Mouse (Mus musculus): ENCODE measurements around the gene Cenpu.

Gene Cenpu

DNA sequence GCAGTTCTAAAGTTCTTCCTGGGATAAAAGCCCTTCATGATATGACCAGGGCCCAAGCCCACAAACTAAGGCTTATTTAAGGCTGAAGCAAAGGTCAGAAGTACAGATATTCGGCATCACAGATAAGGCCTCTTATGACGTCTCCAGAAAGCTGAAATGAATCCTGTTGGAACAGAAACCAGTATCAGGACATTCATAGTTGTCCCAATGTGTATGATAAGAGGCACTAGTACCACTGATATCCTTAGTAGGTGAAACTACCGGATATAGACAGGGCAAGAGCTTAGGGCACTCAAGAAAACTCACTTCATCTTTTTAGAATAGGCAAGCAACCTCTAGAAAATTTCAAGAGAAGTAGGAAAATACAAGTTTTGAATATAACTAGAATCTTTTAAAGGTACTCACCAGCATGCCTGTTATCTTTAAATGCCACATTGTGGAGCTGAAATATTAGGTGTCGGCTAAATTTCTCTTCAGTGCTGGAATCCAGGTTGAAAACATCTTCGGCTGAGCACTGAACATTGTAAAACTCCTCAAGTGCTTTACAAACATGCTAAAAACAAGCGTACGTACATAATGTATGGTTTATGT is 47.6 kb downstream of the Cenpu start:
- DNase-seq (ENCODE audit: low spot score) = no peak

DNA sequence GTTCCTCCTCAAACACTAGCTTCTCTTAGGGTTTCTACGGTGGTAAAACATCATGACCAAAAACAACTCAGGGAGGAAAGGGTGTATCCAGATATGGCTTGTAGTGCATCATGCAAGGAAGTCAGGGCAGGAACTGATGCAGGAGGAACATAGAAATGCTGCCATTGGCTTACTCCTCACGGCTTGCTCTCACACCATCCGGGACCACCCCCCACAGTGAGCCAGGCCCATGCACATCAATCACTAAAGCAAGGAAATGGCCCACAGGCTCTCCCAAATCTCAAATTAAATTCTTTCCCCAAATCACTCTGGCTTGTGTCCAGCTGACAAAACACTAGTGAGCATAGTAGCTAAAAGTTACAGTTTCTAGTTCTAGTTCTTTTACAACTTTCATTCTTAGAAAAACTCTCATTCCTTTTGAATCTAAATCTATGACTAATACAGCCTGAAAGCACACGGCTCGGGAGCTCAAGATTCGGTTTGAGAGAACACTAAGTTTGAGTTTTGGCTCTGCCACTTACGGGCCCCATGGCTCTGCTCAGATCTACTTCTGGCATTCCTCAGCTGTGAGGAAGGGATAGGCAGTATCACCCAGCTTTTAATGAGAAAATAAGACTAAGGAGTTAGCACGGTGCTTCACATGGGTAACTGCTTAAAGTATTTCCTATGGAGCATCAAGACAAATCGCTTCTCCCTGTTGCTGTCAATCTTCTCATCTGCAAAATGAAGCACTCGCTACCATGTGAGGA is 49.3 kb downstream of the Cenpu start:
- no peak for DNase-seq (ENCODE audit: low spot score)

DNA sequence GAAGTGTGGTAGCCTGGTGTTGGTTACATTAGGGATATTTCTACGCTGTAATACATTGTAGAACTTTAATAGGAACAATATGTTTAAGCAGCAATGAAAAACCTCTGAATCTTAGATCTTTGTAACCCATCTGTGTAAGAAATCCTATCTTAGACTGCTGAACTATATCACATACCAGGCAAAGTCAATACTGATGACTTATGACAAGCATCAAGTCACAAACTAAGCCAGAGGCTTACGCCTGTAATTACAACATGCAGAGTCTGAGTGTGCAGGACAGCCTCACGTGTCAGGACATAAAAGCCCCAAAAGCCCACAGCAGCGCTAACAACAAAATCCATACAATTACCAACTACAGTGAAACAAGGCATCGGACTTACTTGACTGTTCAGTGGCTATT is 51.8 kb downstream of the Cenpu start:
- no peak for DNase-seq (ENCODE audit: low spot score)

DNA sequence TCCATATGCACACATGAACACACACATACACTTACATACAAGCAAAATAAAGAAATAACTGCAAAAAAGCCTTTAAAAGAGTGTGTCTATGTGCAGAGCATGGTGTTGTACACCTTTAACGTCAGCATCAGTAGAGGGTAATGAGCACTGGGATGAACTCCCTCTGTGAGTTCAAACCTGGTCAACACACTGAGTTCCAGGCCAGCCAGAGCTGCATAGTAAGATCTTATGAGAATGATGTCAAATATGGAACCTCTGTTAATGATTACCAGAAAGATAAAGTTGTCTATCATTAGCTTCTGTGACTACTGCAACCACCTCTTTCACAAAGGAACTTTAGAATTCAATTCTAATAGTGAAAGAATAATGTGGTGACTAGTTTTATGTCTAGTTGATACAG is 55.1 kb downstream of the Cenpu start:
- DNase-seq (ENCODE audit: low spot score) = no peak

DNA sequence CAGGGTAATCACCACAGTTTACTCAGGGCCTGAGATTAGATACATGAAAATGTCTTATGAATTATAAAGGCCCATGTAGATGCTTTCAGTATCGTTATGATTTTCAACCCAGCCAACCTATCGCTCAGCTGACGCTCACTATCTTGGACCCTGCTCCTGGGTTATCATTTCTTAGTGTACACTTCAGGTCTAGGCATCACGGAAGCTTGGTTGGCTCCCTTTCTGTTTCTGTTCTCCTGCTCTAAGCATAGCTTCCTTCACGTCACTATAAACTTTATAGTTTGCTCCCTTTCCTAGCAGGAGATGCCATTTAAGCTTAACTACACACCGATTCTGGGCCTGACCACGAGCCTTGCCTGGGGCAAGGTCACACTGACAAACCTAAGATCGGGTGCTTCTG is 59.7 kb downstream of the Cenpu start:
- DNase-seq (ENCODE audit: low spot score) = no peak

DNA sequence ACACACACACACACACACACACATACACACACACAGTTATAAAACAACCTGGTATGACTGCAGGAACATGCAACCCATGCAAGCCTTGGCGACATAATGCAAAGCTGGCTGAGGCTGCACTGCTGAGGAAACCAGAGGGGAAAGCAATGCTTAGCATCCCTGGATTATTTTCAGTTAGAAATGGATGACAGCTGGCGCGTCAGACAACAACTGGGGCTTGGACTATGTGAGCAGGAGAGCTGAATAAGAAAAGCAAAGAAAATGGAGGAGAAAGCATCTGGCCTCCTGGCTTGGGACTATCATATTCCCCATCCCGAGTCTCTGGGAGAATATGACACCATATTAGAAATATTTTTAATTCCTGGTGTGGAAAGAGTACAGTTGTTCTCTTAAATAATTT is 61.1 kb downstream of the Cenpu start:
- peak; percentile 36 for DNase-seq (ENCODE audit: low spot score)

DNA sequence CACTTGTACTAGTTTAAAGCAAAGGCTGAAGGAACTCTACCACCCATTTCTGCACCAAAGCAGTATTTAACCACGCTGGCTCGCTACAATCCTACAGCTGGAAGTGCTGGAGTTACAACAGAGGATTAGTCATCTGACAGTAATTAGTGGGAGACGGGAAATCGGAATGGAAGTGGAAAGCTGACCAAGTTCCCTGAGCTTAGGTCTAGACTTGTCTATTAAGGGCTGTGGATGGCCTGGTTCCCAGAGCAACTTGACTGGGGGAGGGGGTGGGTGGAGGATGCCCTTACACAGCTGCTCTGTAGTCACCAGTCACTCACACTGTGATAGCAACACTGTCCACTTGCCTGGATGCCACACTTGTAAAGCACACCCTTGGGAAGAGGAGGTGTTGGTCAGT is 61.5 kb downstream of the Cenpu start:
- DNase-seq (ENCODE audit: low spot score) = peak; percentile 62

DNA sequence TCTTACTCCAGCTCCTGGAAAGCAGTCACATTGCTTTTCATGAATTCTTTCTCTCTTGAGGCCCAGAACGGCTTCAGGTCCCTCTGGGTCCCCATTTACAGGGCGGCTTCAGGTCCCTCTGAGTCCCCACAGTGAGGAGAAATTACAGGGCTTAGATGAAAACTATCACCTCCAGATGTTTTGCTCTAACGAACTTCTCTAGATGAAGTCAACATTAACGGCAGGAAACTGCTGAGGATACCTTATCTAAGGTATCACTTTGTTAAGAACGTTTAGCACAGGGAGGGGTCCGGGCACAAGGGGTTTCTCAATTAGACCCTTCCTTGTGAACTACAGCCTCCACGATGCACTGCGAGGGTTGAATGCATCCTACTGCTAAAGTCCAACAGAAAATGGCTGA is 64.1 kb downstream of the Cenpu start:
- DNase-seq (ENCODE audit: low spot score) = no peak

DNA sequence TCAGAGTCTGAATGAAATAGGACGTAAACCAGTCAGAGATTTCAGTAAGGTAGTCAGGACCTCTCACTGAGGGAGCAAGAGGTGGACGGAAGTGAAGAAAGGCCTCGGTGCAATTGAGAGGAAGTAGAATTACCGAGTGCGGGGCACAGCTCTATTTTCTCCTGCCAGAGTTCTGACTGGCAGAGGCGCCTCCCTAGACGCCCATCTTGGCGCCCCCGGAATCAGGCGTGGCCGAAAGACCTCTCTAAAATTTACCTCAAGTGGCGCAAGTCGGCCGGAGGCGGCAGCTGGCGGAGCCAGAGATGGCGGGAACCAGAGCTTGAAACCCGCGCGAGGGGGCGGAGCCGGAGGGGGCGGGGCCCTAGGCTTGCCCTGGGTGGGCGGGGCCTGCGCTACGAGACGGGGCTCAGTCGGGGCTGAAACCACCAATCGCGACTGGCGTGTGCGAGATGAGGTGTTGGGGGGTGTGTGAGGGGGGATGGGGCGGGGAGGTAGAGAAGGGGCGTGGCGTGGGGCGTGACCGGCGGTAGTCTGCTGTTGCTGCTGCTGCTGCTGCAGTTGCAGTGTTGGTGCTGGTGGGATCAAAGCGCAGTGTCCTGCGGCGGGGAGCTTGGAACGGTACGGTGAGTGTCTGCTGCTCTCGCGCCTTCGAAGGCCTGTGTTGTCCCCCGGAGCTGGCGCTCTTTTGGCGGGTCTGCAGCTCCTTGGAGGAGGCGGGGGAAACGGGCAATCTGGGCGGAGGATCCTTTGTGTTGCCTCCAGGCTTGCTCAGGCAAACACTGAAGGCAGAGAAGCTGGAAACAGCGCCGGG is 65.3 kb downstream of the Cenpu start, which contains the start of the genes Primpol and Casp3:
Gene Primpol (minus strand): TSS at position 334 of the 811 bp plus-strand sequence.
Gene Casp3 (plus strand): TSS at position 413 of the 811 bp plus-strand sequence.
- DNase-seq (ENCODE audit: low spot score) = peak; percentile 98

DNA sequence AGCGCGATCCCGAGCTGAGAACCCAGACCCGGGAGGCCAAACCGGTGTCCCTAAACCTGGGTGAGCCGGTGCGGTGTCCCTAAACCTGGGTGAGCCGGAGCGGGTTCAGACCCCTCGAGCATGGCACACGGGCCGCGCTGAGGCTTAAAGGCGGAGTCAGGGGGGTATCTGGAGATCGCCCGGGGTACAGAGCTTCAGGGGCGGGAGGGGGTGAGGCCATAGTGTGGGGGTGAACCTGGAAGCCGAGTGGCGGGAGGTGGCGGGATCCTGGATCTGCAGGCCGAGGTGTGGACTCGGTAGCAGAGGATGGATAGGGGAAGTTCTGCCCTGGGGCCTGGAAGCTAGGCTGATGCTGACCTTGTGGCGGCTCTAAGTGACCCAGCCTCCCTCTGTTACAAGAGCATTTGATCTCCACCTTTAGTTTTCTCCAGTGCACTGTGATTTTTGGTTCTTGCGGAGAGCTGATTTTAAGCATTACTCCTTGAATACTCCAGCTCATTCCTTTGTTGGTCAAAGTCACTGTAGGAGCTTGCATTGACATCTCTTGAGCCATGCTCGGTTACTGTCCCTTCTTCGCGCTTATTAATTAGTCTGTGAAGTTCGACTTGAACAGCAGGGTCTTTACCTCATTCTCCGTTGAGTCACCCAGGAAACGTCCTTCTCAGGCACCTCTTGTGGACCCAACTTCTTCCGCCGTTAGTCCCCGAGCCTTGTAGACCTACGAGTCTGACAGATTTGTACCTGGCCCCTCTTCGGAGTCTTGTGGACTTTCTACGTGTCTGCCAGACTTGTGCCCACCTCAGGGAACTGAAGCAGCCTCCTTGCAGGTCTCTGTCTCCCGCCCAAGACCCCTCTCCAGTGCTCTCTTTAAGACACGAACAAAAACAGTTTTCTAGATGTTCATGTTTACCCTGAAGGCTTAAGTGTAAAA is 66.1 kb downstream of the Cenpu start:
- DNase-seq (ENCODE audit: low spot score) = no peak

DNA sequence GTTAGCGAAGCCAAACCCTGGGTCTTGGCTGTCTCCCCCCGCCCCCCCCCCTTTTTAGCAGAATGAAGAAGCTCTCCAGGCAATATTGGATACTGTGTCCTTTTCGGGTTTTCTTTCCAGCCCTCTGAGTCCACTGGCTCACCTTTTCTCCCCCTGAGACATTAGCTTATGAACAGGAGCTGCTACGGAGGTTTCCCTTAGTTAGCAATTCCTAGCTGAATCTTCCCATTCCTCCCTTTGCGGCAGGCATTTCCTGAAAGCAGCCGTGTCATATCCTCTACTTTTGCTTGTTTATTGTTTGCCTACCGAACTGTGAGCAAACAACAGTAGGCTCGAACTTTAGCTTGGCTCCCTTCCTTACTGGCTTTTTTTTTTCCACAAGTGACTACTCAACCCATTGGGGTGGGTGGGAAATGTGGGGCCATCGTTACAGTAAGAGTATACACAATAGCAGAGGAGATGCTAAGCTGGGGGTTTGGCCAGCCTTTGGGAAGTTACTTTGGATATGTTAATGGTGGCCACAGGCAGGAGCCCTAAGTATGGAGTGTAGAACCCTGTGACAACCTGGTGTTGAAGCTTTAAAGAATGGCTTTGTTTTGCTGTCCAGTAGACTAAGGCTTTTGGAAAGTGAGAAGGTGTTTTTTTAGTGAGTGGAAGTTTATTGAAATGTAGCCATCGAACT is 67.0 kb downstream of the Cenpu start:
- peak; percentile 23 for DNase-seq (ENCODE audit: low spot score)

DNA sequence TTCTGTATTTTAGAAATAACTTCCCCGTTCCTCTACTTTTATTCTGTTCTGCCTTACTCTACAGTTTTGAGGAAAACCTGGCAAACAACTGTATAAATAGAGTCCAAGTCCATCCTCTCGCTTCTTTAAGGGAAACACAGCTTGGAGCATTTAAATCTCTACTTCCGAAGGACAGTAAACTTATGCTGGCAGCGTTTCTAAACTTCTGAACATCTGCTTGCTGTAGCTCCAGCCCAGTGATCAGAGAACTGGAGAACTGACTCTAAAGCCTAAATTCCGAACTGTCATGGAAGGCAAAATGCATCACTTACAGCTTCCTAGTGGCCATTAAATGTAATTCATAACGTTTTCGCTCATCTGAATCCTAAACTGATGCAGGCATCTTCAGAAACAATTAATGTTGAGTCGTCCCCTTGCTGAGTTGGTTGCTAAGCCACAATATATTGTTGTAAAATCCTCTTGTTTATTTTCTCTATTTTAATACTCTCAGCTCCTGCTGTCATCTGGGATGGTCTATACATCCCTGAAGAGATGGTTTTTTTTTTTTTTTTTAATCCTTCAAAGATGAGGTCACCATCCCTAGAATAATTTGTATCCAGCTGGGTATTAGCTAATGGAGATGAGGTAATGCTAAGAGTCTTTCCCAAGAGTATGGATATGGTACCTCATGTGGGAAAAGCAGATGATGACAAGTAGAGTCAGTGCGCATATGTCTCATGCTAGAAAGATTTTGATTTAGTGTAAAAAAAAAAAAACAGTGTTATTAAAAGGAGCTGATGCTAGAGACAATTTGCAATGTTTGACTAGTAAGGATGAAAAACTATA is 70.8 kb downstream of the Cenpu start:
- DNase-seq (ENCODE audit: low spot score) = peak; percentile 66

DNA sequence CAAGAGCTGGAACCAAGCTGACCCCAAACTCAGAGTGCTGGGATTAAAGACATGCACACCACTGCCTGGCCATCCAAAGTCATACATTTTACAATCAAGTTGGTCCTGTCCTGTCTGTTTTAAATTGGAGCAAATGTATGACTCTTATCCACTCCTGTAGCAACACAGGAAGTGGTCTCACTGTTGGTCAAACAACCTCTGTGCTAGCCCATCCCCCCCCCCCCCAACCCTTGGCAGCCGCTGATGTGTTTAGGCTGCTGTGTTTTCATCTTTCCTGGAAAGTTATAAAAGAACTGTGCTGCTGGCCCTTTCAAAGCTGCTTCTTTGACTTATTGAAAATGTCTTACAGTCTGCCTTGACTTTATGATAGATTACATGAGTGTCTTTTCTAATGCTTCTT is 73.3 kb downstream of the Cenpu start:
- no peak for DNase-seq (ENCODE audit: low spot score)

DNA sequence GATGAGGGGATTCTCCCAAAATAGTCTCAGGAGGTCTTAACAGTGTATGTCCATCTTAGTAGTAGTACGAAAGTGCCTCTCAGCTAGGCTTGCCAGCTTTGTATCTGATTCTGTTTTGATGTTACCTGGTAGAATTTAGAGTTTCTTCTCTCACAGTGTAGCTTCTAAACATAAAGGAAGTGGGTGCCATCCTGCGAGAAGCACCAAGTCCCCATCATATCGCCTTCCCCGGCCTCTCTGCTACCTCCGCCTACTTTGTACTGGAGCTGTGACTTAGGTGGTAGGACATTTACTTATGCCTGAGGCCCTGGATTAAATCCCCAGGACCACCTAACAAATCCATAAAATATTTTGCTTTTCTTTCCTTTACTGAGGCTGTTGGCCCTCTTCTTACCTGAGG is 74.8 kb downstream of the Cenpu start:
- no peak for DNase-seq (ENCODE audit: low spot score)

DNA sequence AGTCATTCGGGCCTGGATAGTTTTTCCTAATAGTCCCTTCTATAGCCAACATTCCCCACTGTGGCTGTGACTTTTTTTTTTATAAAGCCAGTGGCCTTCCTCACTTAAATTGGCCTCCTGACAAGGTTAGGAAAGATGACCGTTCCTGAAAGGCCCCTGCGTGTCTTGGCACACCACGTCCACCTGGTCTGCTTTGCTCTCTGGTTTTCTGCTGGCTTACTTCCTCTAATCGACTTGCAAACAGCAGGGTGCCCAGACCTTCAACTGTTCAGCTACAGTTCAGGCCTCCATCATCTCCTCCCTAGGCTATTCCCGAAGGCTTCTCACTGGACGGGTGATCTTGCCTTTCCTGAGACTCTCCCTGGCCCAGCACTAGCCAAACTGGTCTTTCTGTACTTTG is 76.1 kb downstream of the Cenpu start:
- no peak for DNase-seq (ENCODE audit: low spot score)

DNA sequence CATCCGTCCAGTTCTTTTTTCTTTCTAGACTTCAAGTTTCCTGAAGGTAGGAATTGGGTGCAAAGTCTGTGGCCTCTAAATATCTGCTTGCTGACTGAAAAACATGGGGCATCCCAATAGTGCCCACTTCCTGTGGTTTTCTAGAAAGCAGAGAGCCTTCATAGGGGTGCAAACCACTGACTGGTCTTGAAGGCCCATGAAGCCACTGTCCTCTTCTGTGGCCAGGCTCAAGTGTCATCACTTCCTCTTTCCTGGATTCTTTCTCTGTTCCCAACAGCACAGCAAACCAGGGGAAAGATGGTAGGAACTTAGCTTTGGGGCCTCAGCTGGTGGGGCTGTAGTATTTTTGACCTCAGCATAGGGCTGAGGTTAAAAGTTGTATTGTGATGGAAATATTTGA is 76.8 kb downstream of the Cenpu start:
- no peak for DNase-seq (ENCODE audit: low spot score)
